Mouse (Mus musculus): Measurements from ENCODE around the gene Gm20708.

Gene Gm20708

DNA sequence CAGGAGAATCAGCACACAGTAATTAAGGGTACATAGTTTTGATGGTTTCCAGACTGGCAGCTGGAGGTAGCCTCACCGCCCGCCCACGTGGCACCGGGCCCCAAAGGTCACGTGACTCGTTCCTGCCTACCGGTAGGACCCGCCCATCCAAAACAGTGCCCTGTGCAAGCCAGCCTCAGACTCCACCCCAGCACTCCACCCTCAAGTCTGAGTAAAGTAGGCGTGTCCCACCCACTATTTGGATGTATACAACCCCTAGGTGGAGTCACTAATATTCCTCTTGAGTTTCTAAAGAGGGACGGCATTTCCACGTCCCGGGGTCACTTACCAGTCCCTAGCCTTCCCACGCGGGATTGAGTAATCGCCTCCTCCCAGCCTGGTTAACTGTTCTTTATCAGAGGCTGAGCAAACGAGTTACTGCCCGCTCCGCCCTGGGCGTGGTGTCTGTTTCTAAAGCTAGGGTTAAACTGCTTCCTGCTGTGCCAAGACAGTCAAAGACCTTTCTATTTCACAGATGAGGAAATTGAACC lies 28.8 kb upstream of the Gm20708 start:
- in situ Hi-C loops (cut with MboI, MseI), result no loop called here

DNA sequence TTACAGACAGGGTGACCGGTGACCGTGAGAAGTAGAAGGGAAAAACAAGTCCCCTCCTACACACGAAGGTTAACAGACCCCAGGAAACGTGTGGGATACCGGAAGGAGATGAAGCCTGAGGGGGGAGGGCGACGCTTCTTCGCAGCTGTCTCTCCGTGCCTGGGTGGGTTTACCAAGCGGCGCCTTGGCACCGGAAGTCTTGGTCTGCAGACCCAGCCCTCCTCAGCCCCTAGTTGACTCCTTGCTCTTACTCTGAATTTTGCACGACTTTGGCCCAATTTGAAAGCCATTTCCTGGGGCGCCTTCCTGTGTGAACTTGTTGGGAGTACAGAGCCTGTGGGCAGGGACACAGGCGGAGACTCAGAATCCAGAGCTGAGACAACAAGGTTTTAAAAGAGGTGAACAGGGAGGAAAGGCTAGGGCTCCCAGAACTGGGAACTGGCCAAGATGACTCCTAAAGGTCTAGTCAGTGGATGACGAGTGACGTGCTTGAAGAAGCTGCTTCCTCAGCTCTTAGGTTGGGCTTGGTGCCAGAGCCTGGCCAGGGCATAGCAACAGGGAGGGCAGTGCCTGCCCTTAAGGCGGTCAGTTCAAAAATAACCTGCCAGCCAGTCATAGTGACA lies 28.2 kb upstream of the Gm20708 start:
- in situ Hi-C loops (cut with MboI, MseI), result no loop called here

DNA sequence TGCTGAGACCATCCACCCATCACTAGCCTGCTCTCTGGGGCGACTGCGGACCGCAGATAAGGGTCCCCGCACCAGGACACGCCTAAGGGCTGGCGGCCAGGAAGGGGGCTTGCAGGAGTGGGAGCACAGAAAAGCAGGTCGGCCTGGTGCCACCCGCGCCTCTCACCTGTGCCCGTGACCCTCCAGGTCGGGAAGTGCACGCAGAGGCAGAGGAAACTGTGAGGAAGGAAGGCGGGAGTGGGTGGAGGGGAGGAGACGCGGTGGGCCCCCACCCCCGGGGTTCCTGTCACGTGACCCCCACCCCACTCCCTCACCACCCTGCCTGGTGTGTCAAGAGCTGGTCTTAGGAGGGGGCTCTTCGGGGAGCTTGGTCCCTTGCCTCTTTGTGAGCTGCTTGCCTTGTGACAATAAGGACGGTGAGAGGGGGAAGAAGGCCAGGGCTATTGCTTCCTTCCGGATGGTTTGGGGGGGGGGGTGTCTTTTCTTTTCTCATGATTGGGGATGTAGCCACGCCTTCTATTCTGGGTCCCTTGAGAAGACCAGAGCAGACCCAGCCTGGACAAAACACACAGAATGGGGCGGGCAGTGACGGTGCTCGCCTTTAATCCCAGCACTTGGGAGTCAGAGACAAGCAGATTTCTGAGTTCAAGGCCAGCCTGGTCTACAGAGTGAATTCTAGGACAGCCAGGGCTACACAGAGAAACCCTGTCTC lies 27.3 kb upstream of the Gm20708 start, which contains the start of the genes Tmc8 and Tmc6:
Gene Tmc8, plus strand, starts transcription at position 84 of the 712 bp plus-strand sequence.
Gene Tmc6, minus strand, starts transcription at position 206 of the 712 bp plus-strand sequence.
- in situ Hi-C loops (cut with MboI, MseI), result no loop called here

DNA sequence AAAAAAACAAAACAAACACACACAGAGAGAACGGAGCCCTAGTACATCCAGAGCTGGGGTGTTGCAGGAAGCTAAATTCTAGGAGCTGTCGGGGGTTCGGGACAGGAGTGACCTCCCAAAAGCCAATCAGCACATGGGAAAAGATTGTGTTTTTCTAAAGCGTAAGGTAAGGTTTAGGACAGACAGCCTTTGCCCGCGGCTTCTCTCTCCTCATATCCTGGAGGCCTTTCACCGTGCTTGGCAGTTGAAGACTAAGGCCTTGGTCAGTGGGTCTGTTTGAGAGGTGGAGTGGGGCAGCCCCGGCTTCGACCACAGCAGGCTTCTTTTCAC lies 26.8 kb upstream of the Gm20708 start:
- in situ Hi-C loops (cut with MboI, MseI), result no loop called here

DNA sequence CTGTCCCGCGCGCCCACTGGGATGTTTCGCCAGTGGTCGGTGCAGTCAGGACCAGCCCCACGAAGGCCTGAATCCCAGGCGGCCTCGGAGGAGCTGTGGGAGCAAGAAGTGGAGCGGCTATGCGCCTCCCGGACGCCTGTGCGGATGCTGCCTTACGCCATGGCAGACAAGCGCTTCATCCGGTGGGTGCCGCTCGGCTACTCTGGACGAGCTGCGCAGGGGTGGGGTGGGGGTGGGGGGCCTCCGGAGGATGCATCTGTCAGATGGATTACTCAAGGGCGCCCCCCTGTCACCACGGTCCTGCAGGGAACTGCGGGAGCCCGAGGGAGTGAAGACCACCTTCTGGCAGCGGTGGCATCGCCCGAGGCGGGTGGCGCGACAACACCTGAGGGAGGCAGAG lies 26.4 kb upstream of the Gm20708 start:
- in situ Hi-C loops (cut with MboI, MseI), result no loop called here

DNA sequence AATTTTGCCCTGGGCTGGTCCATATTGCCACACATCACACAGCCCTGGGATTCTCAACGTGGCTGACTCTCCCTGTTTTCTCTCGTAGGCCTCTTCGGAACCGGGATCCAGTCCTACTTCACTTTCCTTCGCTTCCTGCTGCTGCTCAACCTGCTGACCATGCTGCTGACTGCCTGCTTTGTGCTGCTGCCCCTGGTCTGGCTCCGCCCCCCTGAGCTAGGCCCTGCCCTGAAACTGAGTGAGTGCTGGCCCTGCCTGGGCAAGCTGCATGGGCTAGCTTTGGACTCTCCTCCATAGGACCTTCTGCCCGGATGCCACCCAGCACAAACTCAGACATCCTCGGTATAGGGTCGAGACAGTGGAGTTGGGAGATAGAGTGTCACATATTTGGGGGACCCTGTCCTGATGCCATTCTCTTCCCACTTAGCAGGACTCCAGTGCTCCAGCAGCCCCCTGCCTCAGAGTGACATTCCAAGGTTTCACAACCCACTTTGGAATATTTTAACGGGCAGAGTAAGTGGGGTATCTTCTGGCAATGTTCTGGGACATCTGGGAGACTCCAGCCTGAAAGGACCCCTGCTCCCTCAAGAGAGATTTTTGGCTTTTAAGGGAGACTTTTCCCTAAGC lies 25.7 kb upstream of the Gm20708 start:
- in situ Hi-C loops (cut with MboI, MseI), result no loop called here

DNA sequence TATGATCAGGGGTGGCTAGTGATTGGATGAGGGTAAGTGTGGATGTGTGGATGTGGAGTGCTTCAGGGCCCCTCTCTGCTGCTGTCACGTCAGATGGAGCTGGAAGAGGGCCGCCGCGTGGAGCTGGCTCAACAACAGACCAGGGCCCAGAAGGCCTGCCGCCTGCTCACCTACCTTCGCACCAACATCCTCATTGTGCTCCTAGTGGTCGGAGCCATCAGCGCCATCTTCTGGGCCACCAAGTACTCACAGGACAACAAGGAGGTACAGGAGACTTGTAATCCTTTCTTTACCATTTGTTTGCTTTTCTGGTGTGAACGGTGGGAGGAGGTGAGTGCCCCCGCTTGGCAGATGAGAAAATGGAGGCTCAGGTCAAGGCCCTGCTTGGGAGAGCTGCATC lies 23.2 kb upstream of the Gm20708 start:
- in situ Hi-C loops (cut with MboI, MseI), result loop anchor here (5.0 kb wide), 1 partner anchor 74 kb away; no protein-coding TSS in a partner anchor

DNA sequence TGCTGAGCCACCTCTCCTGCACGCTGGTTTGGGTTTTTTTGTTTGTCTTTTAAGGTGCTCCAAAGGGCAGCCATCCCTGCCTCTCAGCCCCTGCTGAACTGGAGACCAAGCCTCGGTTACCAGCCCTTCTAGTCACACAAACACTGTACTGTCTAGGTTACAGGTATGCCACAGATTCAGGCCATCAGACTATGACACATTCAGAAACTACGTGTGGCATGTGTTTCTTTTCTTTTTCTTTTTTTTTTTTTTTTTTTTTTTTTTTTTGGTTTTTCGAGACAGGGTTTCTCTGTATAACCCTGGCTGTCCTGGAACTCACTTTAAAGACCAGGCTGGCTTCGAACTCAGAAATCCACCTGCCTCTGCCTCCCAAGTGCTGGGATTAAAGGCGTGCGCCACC lies 21.0 kb upstream of the Gm20708 start:
- in situ Hi-C loops (cut with MboI, MseI), result loop anchor here (5.0 kb wide), 1 partner anchor 76 kb away; no protein-coding TSS in a partner anchor

DNA sequence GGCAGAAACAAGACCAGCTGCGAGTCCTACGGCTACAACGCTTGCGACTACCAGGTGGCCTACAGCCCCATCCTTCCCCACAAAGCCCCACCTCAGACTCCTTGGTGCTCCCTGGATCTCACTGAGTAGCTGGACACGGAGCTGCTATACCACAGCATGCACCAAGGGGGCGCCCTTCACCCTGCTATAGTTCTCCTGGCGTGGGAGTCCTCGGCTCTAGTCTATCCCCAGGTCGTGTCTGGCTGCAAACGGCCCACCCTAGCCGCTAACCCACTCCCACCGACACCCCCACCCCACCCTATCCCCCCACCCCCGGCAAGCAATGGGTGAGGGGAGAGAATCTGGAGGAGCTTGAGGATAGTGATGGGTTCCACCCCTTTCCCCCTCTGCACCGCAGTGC lies 19.2 kb upstream of the Gm20708 start:
- in situ Hi-C loops (cut with MboI, MseI), result no loop called here

DNA sequence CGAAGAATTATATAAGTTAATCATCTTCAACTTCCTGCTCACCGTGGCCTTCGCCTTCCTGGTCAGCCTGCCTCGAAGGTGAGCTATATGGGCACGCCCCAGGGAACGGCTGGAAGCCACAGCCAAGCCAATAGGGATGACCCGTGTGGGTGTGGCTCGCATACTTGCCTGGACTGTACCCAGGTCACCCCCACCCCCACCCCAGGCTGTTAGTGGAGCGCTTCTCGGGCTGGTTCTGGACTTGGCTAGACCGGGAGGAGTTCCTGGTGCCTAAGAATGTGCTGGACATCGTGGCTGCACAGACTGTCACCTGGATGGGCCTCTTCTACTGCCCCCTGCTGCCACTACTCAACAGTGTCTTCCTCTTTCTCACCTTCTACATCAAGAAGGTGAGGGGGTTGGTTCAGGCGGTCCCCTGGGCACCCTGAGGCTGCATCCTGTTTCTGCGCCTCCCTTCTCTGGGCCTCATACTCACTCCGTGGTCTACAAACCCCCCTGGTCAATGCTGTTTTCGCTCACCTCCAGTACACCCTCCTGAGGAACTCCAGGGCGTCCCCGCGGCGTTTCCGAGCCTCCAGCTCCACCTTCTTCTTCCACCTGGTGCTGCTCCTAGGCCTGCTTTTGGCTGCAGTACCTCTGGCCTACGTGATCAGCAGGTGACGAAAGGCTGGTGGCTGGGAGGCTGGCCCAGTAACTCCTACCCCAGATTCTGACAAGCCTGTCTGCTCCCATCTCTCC lies 18.6 kb upstream of the Gm20708 start:
- in situ Hi-C loops (cut with MboI, MseI), result no loop called here

DNA sequence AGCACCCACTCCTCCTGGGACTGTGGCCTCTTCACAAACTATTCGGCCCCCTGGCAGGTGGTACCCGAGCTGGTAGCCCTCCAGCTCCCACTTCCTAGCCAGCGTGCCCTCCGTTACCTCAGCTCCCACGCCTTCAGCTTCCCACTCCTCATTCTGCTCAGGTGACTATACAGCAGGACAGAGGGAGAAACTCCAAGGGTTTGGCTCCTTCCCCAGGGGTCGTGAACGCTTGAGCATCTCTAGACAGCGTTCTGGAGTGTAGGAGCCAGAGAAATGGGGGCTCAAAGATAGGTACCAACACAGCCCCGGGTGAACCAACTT lies 18.1 kb upstream of the Gm20708 start:
- in situ Hi-C loops (cut with MboI, MseI), result no loop called here

DNA sequence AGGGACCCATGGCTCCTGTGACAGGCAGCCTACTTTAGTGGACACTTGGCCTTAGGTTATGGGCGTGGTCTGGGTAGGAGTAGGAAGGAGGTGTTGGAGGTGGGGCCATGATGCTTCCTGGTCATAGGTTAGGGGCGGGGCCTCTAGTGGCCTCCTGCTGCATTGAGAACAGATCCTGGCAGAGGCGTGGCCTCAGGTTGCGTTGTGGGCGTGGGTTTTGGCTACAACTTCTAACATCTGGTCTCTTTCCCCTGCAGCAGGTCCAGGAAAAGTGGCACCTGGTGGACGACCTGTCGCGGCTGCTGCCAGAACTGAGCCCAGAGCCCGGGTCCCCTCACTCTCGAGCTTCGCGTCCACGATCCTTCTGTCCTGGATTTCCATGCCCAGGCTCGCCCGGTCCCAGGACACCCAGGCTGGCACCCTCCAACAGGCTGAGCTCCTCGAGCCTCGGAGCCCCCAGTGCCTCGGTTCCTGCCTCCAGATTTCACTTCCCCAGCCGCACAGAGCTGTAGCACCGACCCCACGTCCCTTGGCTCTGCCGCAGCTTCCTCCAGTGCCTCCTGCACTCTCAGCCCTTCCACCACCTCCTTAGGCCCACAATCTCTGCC lies 17.1 kb upstream of the Gm20708 start:
- in situ Hi-C loops (cut with MboI, MseI), result no loop called here

DNA sequence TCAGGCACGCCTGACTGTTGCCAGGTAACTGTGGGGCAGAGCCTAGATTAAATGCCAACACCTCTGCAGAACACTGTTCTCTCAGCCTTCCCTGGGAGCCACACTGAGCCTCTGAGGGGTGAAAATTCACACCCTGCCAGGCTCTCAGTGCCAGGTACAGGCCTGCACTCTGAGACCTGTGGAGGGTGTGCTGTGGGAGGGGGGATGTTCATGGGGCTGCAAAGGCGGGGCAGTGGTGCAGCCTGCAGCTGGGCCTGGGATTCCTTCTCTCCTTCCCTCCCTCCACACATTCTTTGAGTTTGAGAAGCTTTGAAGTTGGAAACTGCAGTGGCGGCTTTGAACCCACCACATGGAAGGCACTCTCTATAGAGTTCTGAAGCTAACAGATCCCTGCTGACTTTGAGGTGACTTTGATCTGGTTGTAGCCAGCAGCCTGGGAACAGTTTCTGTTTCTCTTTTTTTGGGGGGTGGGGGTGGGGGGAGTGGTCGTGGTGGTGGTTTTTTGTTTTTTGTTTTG lies 15.4 kb upstream of the Gm20708 start:
- in situ Hi-C loops (cut with MboI, MseI), result no loop called here

DNA sequence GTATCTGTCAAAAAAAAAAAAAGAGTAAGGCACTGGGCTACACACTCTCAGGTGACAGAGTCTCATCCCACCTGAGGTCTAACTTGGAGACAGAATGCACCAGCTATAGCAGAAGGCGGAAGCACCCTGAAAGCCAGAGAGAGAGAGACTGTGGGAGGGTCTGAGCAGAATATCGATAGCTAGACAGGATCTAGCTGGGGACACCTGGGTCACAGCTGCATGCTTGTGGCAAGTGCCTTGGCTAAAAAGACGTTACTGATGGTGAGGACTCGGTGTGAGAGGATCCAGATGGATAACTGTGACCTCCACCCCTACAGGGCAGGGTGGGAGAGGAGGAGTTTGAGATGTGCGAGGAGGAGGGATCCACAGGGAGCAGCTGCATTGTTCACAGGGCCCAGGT lies 12.5 kb upstream of the Gm20708 start:
- in situ Hi-C loops (cut with MboI, MseI), result no loop called here

DNA sequence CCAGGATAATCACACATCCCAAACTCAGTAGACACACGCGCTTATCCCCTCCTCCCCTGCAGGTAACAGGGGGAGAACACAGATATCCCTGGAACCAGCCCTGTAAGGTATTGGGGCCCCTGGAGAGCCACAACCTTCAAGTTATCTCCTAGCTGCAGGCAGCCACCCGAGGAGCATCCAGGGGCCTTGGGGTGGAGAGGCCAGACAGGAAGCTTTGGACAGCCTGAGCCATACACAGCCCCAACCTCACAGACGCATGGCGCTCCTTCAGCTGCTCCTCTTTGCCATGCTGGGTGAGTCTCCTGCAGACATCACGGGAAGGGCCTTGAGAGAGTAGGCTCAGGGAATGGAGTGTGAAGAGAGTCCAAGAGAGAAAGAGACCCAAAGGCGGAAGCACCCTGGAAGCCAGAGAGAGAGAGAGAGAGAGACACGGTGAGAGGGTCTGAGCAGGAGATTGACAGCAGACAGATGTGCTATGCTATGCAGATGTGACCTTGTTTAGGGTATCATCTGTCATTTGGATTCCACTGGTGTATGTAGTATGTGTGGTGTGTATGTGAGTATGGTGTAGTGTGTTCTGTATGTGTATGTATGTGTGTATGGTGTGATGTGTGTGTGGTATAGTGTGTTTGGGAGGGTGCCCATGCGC lies 11.8 kb upstream of the Gm20708 start, which contains the start of gene 6030468B19Rik:
Gene 6030468B19Rik, plus strand, starts transcription at position 150 of the 649 bp plus-strand sequence.
- in situ Hi-C loops (cut with MboI, MseI), result no loop called here

DNA sequence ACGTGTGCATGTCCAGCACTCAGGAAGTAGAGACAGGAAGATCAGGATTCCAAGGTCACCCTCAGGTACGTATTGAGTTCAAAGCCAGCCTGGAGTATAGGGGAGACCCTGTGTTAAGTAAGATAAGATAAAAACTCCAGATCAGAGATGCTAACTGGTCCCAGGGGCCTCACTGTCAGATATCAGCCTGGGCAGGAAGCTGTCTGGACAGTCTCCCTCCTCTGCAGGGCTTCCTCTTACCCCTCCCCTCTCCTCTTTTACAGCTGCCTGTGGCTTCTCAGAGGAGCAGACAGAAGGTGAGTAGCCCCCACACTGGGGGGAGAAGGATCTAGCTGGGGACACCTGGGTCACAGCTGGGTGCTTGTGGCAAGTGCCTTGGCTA lies 11.3 kb upstream of the Gm20708 start:
- in situ Hi-C loops (cut with MboI, MseI), result no loop called here

DNA sequence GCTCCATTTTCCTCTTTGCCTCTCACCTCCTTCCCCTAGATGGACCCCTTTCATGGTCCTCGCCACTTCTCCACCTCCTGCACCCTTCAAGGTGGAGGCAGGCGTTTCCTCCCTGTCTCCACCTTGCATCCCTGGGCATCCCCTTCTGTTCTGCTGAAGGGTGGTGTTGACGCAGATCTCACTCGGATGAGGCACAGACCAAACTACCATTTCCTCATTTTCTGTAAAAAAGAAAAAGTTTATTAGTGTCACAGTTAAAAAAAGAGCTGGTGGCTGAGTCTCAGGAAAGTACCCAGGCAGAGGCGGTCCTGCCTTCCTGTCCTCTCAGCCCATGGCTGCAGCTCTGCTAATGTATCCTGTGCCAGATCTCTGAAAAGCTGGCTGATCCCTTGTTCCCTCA lies 10.3 kb upstream of the Gm20708 start:
- in situ Hi-C loops (cut with MboI, MseI), result no loop called here

DNA sequence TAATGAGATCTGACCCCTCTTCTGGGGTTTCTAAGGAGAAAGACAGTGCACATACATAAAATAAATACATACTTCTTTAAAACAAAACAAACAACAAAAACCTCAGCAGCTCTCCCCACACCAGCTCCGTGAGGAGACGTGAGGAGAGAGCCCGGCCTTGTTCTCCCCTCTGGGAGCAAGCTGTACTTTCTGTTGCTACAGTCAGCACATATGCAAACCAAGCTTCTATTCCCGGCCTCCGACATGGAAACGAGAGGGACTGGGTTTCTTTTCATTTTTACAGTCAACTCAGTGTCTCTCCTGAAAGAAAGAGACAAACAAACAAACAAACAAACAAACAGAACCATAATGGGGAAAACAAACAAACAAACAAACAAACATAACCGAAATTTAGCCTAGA lies 9.4 kb upstream of the Gm20708 start:
- in situ Hi-C loops (cut with MboI, MseI), result loop anchor here (25.0 kb wide), 1 partner anchor 1413 kb away; no protein-coding TSS in a partner anchor

DNA sequence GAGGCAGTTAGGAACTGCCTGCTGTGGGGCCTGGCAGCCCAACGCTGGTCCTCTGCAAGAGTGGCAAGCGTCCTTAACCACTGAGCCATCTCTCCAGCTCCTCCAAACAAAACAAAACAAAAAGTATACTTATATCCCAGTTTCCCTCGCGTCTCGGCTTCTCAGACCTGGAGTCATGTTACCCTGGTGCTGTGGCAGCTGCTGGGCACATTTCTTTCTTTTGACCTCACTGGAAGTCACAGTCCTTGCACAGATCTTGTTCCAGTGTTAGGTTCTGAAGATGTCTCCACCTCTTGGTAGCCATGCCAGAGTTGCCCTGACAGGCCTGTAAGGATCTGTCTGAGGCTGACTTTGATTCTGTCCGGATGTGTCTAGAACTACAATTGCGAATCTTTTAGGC lies 7.8 kb upstream of the Gm20708 start:
- in situ Hi-C loops (cut with MboI, MseI), result loop anchor here (25.0 kb wide), 1 partner anchor 1414 kb away; no protein-coding TSS in a partner anchor

DNA sequence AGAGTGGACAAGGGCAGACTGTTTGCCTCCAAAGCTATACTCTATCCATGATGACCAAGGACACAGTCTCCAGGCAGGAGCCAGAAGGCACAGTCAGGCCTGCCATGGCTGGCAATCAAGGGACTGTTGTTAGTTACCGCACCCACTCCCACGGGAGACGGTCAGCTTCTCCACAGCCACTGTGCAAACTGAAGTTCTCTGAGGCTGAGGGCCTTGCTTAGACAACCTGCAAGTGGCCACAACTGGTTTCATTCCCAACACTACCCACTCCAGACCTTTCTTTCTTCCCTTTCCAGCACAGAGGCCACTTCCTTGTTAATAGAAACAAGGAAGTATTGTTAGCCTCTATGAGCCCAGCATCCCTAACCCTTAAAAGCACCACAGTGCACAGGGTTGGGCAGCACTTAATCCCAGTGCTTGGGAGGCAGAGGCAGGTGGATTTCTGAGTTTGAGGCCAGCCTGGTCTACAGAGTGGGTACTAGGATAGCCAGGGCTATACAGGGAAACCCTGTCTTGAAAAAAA lies 6.2 kb upstream of the Gm20708 start:
- in situ Hi-C loops (cut with MboI, MseI), result loop anchor here (25.0 kb wide), 1 partner anchor 1416 kb away; no protein-coding TSS in a partner anchor

Measured in T-helper 2 cell (primary cell).